Mouse (Mus musculus): ENCODE measurements around the gene Clec12b. TPM values are rescaled to one million over a fixed set of nuclear protein-coding genes. Genes with fewer than 3 reads are reported as not detected.
"Not testable (repeated sequence)": the region's sequence is repeated elsewhere in the genome, so short reads cannot be mapped to it uniquely, and the experiment has no call there.

The Clec12b gene
- total RNA-seq, 1 experiment: not detected

DNA sequence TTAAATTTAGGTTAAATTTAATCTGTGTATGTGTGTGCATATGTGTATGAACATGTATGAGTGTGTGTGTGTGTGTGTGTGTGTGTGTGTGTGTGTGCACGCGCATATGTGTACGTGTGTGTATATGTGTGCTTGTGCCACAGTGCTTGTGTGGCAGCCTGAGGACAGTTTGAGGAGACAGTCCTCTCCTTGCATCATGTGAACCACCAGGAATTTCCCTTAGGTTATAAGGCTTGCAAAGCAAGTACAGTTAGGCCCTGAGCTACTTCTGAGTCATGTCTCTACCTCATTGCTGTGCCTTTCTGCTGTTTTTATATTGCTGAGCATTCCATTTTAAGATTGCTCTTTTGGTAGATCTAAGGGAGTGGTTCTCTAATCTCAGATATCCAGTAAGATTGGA is 34.6 kb downstream of the Clec12b start:
- Histone ChIP-seq H3K4me1 (ENCODE audit: control insufficient read depth in 2 of 2, insufficient read depth in 2 of 2, low read length in 2 of 2, poor library complexity in 1 of 2) (peaks cover 3 to 5% of the 10 kb centered on the region in 2 experiments; a peak in 3 of 4 replicates), H3K27ac (ENCODE audit: insufficient read depth, low read depth, low read length, poor library complexity, severe bottlenecking) (no peak overlapping the region), H3K9ac (ENCODE audit: insufficient read depth, low read depth, low read length, poor library complexity, severe bottlenecking) (no peak overlapping the region), H3K9me3 (ENCODE audit: control insufficient read depth, insufficient read depth, low read depth, low read length) (no peaks in the 10 kb centered on the region), H3K4me3 (ENCODE audit: insufficient read depth in 1 of 2, low read depth in 1 of 2, low read length in 2 of 2, poor library complexity in 1 of 2, severe bottlenecking in 1 of 2) (no peak overlapping the region), H3K36me3 (ENCODE audit: control insufficient read depth, insufficient read depth, low read length, poor library complexity, severe bottlenecking) (no peaks in the 10 kb centered on the region)
- in situ Hi-C loops (cut with MboI; ENCODE audit: low sequenced_read_pairs in 2 of 2, unreplicated experiment in 2 of 2): no loop called here
- TF ChIP-seq HCFC1 (IDR thresholded peaks at IDR 0.05; ENCODE audit: borderline replicate concordance, insufficient read depth, low read length) (no peak), ZNF384 (IDR thresholded peaks at IDR 0.05; ENCODE audit: low read depth, low read length) (no peak), MAFK (IDR thresholded peaks at IDR 0.05; ENCODE audit: insufficient read depth, low read depth, low read length) (no peak)
- no peak for DNase-seq (ENCODE audit: low read depth, low spot score)

DNA sequence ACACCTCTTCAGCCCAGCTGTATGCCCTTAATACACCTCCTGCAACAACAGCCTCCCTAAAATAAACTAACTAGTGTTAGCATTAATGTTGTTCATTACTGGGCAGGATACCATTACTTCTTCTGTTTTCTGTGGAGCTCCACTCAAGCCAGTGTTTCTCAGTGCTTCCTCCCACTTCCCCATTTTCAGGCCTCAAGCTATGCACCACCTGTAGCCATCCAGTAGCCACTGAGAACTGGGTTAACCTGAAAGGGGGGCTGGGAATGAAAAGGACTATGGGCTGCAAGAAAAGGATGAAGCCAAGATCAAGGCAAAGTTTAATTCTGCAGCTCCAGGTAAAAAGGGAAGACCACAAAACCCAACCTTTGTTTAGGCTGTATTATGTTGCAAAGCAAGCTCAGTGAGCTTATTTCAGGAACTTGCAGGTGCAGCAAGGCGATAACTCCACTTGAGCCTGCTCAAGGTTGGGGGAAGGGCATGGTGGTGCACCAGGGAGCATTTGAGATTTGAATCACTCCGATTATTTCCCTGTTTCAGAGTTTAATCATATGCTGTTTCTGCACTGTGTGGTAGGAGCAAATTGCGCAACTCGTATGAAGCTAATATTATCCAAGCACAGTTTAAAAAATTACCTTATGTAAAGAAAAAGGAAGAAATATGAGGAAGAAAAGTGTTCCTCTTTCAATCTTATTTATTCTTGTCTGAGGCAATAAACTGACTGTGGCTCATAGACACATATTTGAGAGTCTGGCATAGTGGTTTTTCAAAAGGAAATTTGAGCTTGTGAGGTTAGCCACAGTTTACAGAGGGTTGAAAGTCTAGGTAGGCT is 35.9 kb downstream of the Clec12b start:
- Histone ChIP-seq H3K4me3 (ENCODE audit: insufficient read depth in 1 of 2, low read depth in 1 of 2, low read length in 2 of 2, poor library complexity in 1 of 2, severe bottlenecking in 1 of 2) (no peak overlapping the region), H3K36me3 (ENCODE audit: control insufficient read depth, insufficient read depth, low read length, poor library complexity, severe bottlenecking) (no peaks in the 10 kb centered on the region), H3K9me3 (ENCODE audit: control insufficient read depth, insufficient read depth, low read depth, low read length) (no peaks in the 10 kb centered on the region), H3K9ac (ENCODE audit: insufficient read depth, low read depth, low read length, poor library complexity, severe bottlenecking) (no peak overlapping the region), H3K27ac (ENCODE audit: insufficient read depth, low read depth, low read length, poor library complexity, severe bottlenecking) (peak overlapping the region; percentile 40; the same call in 1 of the 2 replicates), H3K4me1 (ENCODE audit: control insufficient read depth in 2 of 2, insufficient read depth in 2 of 2, low read length in 2 of 2, poor library complexity in 1 of 2) (peaks cover 3 to 5% of the 10 kb centered on the region in 2 experiments; a peak in 3 of 4 replicates)
- DNase-seq (ENCODE audit: low read depth, low spot score): peak; percentile 21
- in situ Hi-C loops (cut with MboI; ENCODE audit: low sequenced_read_pairs in 2 of 2, unreplicated experiment in 2 of 2): no loop called here
- no peak for TF ChIP-seq ZNF384 (IDR thresholded peaks at IDR 0.05; ENCODE audit: low read depth, low read length)
- no peak for TF ChIP-seq ZC3H11A (IDR thresholded peaks at IDR 0.05; ENCODE audit: borderline replicate concordance, low read depth, low read length)
- TF ChIP-seq HCFC1 (IDR thresholded peaks at IDR 0.05; ENCODE audit: borderline replicate concordance, insufficient read depth, low read length): no peak

DNA sequence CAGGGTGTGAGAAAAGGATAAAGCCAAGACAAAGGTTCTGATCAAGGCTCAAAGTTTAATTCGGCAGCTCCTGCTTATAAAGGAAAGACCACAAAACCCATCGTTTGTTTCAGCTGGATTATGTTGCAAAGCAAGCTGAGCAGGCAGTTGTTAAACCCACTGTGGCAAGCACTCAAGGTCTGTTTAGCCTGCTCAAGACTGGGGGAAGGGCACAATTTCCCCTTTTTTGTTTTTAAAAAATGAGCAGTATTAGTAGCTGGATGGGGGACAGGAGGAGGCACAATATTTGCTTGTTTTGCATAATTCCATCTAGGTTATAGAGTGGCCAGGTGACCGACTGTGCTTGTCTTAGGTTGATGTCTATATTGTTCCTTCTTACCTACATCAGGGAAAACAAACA is 41.3 kb downstream of the Clec12b start:
- TF ChIP-seq ZNF384 (IDR thresholded peaks at IDR 0.05; ENCODE audit: low read depth, low read length) (no peak), MAFK (IDR thresholded peaks at IDR 0.05; ENCODE audit: insufficient read depth, low read depth, low read length) (no peak), ZC3H11A (IDR thresholded peaks at IDR 0.05; ENCODE audit: borderline replicate concordance, low read depth, low read length) (no peak), HCFC1 (IDR thresholded peaks at IDR 0.05; ENCODE audit: borderline replicate concordance, insufficient read depth, low read length) (no peak), CHD2 (IDR thresholded peaks at IDR 0.05; ENCODE audit: low read depth, low read length) (no peak)
- Histone ChIP-seq H3K9me3 (ENCODE audit: control insufficient read depth, insufficient read depth, low read depth, low read length) (no peaks in the 10 kb centered on the region), H3K27ac (ENCODE audit: insufficient read depth, low read depth, low read length, poor library complexity, severe bottlenecking) (no peak overlapping the region), H3K9ac (ENCODE audit: insufficient read depth, low read depth, low read length, poor library complexity, severe bottlenecking) (no peak overlapping the region), H3K4me1 (ENCODE audit: control insufficient read depth in 2 of 2, insufficient read depth in 2 of 2, low read length in 2 of 2, poor library complexity in 1 of 2) (peaks cover 0 to 2% of the 10 kb centered on the region in 2 experiments; a peak in 1 of 4 replicates), H3K4me3 (ENCODE audit: insufficient read depth in 1 of 2, low read depth in 1 of 2, low read length in 2 of 2, poor library complexity in 1 of 2, severe bottlenecking in 1 of 2) (no peak overlapping the region), H3K36me3 (ENCODE audit: control insufficient read depth, insufficient read depth, low read length, poor library complexity, severe bottlenecking) (no peaks in the 10 kb centered on the region)
- DNase-seq (ENCODE audit: low read depth, low spot score): no peak
- in situ Hi-C loops (cut with MboI; ENCODE audit: low sequenced_read_pairs in 2 of 2, unreplicated experiment in 2 of 2): no loop called here

DNA sequence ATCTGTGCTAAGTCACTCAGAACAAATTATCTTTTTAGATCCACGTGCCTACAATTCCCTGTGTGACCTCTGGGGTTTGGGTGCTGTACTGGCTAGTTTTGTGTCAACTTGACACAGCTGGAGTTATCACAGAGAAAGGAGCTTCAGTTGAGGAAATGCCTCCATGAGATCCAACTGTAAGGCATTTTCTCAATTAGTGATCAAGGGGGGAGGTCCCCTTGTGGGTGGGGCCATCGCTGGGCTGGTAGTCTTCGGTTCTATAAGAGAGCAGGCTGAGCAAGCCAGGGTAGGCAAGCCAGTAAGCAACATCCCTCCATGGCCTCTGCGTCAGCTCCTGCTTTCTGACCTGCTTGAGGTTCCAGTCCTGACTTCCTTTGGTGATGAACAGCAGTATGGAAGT is 43.3 kb downstream of the Clec12b start, which contains the start of gene Clec12a:
Clec12a (plus strand) TSS at position 301 of the 400 bp plus-strand sequence.
- H3K36me3 ChIP-seq (ENCODE audit: control insufficient read depth, insufficient read depth, low read length, poor library complexity, severe bottlenecking); H3K9ac ChIP-seq (ENCODE audit: insufficient read depth, low read depth, low read length, poor library complexity, severe bottlenecking); H3K27ac ChIP-seq (ENCODE audit: insufficient read depth, low read depth, low read length, poor library complexity, severe bottlenecking); in situ Hi-C loops (cut with MboI; ENCODE audit: low sequenced_read_pairs in 2 of 2, unreplicated experiment in 2 of 2); DNase-seq (ENCODE audit: low read depth, low spot score); H3K4me3 ChIP-seq (ENCODE audit: insufficient read depth in 1 of 2, low read depth in 1 of 2, low read length in 2 of 2, poor library complexity in 1 of 2, severe bottlenecking in 1 of 2); H3K4me1 ChIP-seq (ENCODE audit: control insufficient read depth in 2 of 2, insufficient read depth in 2 of 2, low read length in 2 of 2, poor library complexity in 1 of 2); H3K9me3 ChIP-seq (ENCODE audit: control insufficient read depth, insufficient read depth, low read depth, low read length): not testable (repeated sequence)

DNA sequence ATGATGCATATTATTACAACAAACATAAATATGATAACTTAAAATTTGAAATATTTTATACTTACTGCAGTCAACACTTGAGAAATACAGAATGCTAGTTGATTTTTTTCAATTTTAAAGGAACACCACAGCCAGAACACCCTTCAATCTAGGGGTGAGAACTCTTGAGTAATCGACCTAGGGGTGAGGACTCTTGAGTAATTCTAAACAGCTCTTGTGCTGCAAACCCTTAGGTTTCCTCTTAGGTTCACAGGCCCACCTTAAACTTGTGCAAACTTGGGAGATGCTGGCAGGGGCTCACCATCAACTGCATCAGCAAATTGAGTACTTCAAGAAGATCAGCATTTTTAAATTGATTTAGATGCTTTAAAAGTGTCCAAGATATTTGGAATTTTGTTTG is 47.9 kb downstream of the Clec12b start:
- Histone ChIP-seq H3K36me3 (ENCODE audit: control insufficient read depth, insufficient read depth, low read length, poor library complexity, severe bottlenecking) (no peaks in the 10 kb centered on the region), H3K9ac (ENCODE audit: insufficient read depth, low read depth, low read length, poor library complexity, severe bottlenecking) (no peak overlapping the region), H3K4me3 (ENCODE audit: insufficient read depth in 1 of 2, low read depth in 1 of 2, low read length in 2 of 2, poor library complexity in 1 of 2, severe bottlenecking in 1 of 2) (no peak overlapping the region), H3K27ac (ENCODE audit: insufficient read depth, low read depth, low read length, poor library complexity, severe bottlenecking) (no peak overlapping the region), H3K4me1 (ENCODE audit: control insufficient read depth in 2 of 2, insufficient read depth in 2 of 2, low read length in 2 of 2, poor library complexity in 1 of 2) (peaks cover 0 to 5% of the 10 kb centered on the region in 2 experiments; a peak in 1 of 4 replicates), H3K9me3 (ENCODE audit: control insufficient read depth, insufficient read depth, low read depth, low read length) (no peaks in the 10 kb centered on the region)
- DNase-seq (ENCODE audit: low read depth, low spot score): no peak
- in situ Hi-C loops (cut with MboI; ENCODE audit: low sequenced_read_pairs in 2 of 2, unreplicated experiment in 2 of 2): no loop called here
- TF ChIP-seq HCFC1 (IDR thresholded peaks at IDR 0.05; ENCODE audit: borderline replicate concordance, insufficient read depth, low read length) (no peak), MAFK (IDR thresholded peaks at IDR 0.05; ENCODE audit: insufficient read depth, low read depth, low read length) (no peak), ZC3H11A (IDR thresholded peaks at IDR 0.05; ENCODE audit: borderline replicate concordance, low read depth, low read length) (no peak), ZNF384 (IDR thresholded peaks at IDR 0.05; ENCODE audit: low read depth, low read length) (no peak), CHD2 (IDR thresholded peaks at IDR 0.05; ENCODE audit: low read depth, low read length) (no peak)

Measured in ES-E14 (cell line).